Mouse (Mus musculus): ENCODE measurements around the gene Pld6.

GRCm38 (mm10) chr11:59759178-59759577 is 28.3 kb downstream of the Pld6 start:
- TF ChIP-seq CTCF (IDR thresholded peaks at IDR 0.05; ENCODE audit: extremely low read depth, insufficient read depth, insufficient read length, insufficient replicate concordance) (no peak), POLR2A (IDR thresholded peaks at IDR 0.05; ENCODE audit: low read depth, low read length) (no peak)
